ENCODE assay signal across 8 mouse cellular contexts in genomic region chr7:118688199-118688598, GRCm38 (mm10). TPM values are rescaled to one million over a fixed set of nuclear protein-coding genes. Genes with fewer than 3 reads are reported as not detected.
DNase-seq lines count a peak whose midpoint lies in the region; ATAC-seq and TF ChIP-seq lines count a peak whose summit lies in the region.

No protein-coding gene starts in this region.

- no peaks in the 10 kb centered on the region for H3K79me2 ChIP-seq in liver, adult 2 months (ENCODE audit: control insufficient read depth, insufficient read depth, low read length)

- ATAC-seq in granulocyte monocyte progenitor cell, adult 5-6 weeks (replicated peaks; ENCODE audit: poor library complexity, severe bottlenecking) = peak; percentile 81
- peak; percentile 44; the same call in 1 of the 2 replicates for ATAC-seq in kidney, embryonic 15.5 days (replicated peaks; ENCODE audit: low FRiP score)
- ATAC-seq in neural tube, embryonic 13.5 days (ENCODE audit: low read depth) = peak; percentile 64; the same call in 1 of the 2 replicates

- H3K4me3 ChIP-seq in kidney, embryonic 15.5 days (replicated peaks) = no peak overlapping the region
- no peak overlapping the region for H3K4me3 ChIP-seq in liver, adult 2 months (ENCODE audit: insufficient read depth, low read depth, low read length)
- H3K4me3 ChIP-seq in neural tube, embryonic 13.5 days = no peak overlapping the region

- no peak overlapping the region for H3K9ac ChIP-seq in kidney, embryonic 15.5 days
- H3K9ac ChIP-seq in liver, adult 2 months (ENCODE audit: low read depth, low read length) = no peak overlapping the region
- H3K9ac ChIP-seq in neural tube, embryonic 13.5 days = no peak overlapping the region

- H3K27ac ChIP-seq in kidney, embryonic 15.5 days = no peak overlapping the region
- no peak overlapping the region for H3K27ac ChIP-seq in liver, adult 2 months (replicated peaks; ENCODE audit: insufficient read depth, low read depth, low read length)
- no peak overlapping the region for H3K27ac ChIP-seq in neural tube, embryonic 13.5 days (replicated peaks)

- H3K36me3 ChIP-seq in kidney, embryonic 15.5 days = peaks cover 63% of the 10 kb centered on the region
- H3K36me3 ChIP-seq in liver, adult 2 months (ENCODE audit: control insufficient read depth, insufficient read depth, low read length) = peaks cover 40% of the 10 kb centered on the region; the same call in 1 of the 2 replicates
- peaks cover 63% of the 10 kb centered on the region for H3K36me3 ChIP-seq in neural tube, embryonic 13.5 days

- TF ChIP-seq POLR2A in liver, adult 2 months (IDR thresholded peaks at IDR 0.05; ENCODE audit: extremely low read depth, insufficient read depth, low read length) = no peak

- H3K9me3 ChIP-seq in kidney, embryonic 15.5 days (replicated peaks) = no peaks in the 10 kb centered on the region
- H3K9me3 ChIP-seq in neural tube, embryonic 13.5 days = no peaks in the 10 kb centered on the region

- DNase-seq in CD4-positive, CD25-positive, alpha-beta regulatory T cell, adult 2 months (ENCODE audit: low read depth, low spot score) = peak; percentile 75
- peak; percentile 84 for DNase-seq in adrenal gland, postnatal 10 days
- DNase-seq in embryo, embryonic 9.5 days (ENCODE audit: extremely low spot score) = peak; percentile 75
- DNase-seq in liver, adult 2 months (ENCODE audit: extremely low read depth, low read depth, low spot score) = peak; percentile 67
- peak; percentile 48 for DNase-seq in testis, postnatal 14 days (ENCODE audit: low spot score)

- peak; percentile 80 for TF ChIP-seq CTCF in liver, adult 2 months (IDR thresholded peaks at IDR 0.05; ENCODE audit: low read depth, low read length)

- no peak overlapping the region for H3K4me2 ChIP-seq in kidney, embryonic 15.5 days
- no peak overlapping the region for H3K4me2 ChIP-seq in neural tube, embryonic 13.5 days

- WGBS in kidney, embryonic 15.5 days = 28% methylated on average over 5 of the region's 5 CpGs
- WGBS in liver, adult 2 months = 25% methylated on average over 5 of the region's 5 CpGs
- WGBS in neural tube, embryonic 13.5 days = 30% methylated on average over 5 of the region's 5 CpGs

- H3K27me3 ChIP-seq in kidney, embryonic 15.5 days = no peaks in the 10 kb centered on the region
- no peaks in the 10 kb centered on the region for H3K27me3 ChIP-seq in liver, adult 2 months (ENCODE audit: control insufficient read depth, insufficient read depth, low read length)
- H3K27me3 ChIP-seq in neural tube, embryonic 13.5 days = no peaks in the 10 kb centered on the region

- no peaks in the 10 kb centered on the region for H3K4me1 ChIP-seq in kidney, embryonic 15.5 days
- no peaks in the 10 kb centered on the region for H3K4me1 ChIP-seq in liver, adult 2 months (ENCODE audit: control insufficient read depth, insufficient read depth, low read length)
- H3K4me1 ChIP-seq in neural tube, embryonic 13.5 days (replicated peaks) = no peaks in the 10 kb centered on the region

RNA-seq across cellular contexts. Expression of gene Gde1, which starts 17.4 kb away (rescaled TPM):
- 10 to 100 TPM; 90.1 to 93.8 TPM for total RNA-seq in adrenal gland, postnatal 10 days (2021)
- total RNA-seq in granulocyte monocyte progenitor cell, adult 5-6 weeks (2014; fragmentation: Nextera tagmentation) = 33.9 and 35.5 TPM in 2 replicates
- total RNA-seq in granulocyte monocyte progenitor cell, adult 5-6 weeks (2017) = 36.2 and 37.8 TPM in 2 replicates
- polyA plus RNA-seq in kidney, embryonic 15.5 days (2015; fragmentation: Nextera tagmentation; extraction: Ambion mirVana) = 87.5 and 96.9 TPM in 2 replicates
- 64.2 and 67.2 TPM in 2 replicates for total RNA-seq in liver, adult 2 months (2014; rRNA removed)
- 59.9 and 64.5 TPM in 2 replicates for polyA plus RNA-seq in liver, adult 2 months (2012; rRNA removed)
- 174 and 191 TPM in 2 replicates for polyA plus RNA-seq in neural tube, embryonic 13.5 days (2015; fragmentation: Nextera tagmentation; extraction: Ambion mirVana)

RNA-seq across cellular contexts. Expression of gene Ccp110, which starts 24.2 kb away (rescaled TPM):
- 10 to 100 TPM in 1 of 2 experiments, 1 to 10 TPM in 1; 7.4 to 10.1 TPM for total RNA-seq in adrenal gland, postnatal 10 days (2021)
- total RNA-seq in granulocyte monocyte progenitor cell, adult 5-6 weeks (2014; fragmentation: Nextera tagmentation) = 14.8 and 26.8 TPM in 2 replicates
- 19.8 and 20.7 TPM in 2 replicates for total RNA-seq in granulocyte monocyte progenitor cell, adult 5-6 weeks (2017)
- polyA plus RNA-seq in kidney, embryonic 15.5 days (2015; fragmentation: Nextera tagmentation; extraction: Ambion mirVana) = 20.9 and 21.1 TPM in 2 replicates
- total RNA-seq in liver, adult 2 months (2014; rRNA removed) = 3.0 and 3.8 TPM in 2 replicates
- polyA plus RNA-seq in liver, adult 2 months (2012; rRNA removed) = 0.85 and 1.3 TPM in 2 replicates
- polyA plus RNA-seq in neural tube, embryonic 13.5 days (2015; fragmentation: Nextera tagmentation; extraction: Ambion mirVana) = 29.9 and 32.7 TPM in 2 replicates

RNA-seq across cellular contexts. Expression of gene Vps35l, which starts 51.8 kb away (rescaled TPM):
- total RNA-seq in adrenal gland, postnatal 10 days (2021) = 10 to 100 TPM; 54.0 to 61.7 TPM
- 72.4 and 76.4 TPM in 2 replicates for total RNA-seq in granulocyte monocyte progenitor cell, adult 5-6 weeks (2014; fragmentation: Nextera tagmentation)
- 45.1 and 57.0 TPM in 2 replicates for total RNA-seq in granulocyte monocyte progenitor cell, adult 5-6 weeks (2017)
- polyA plus RNA-seq in kidney, embryonic 15.5 days (2015; fragmentation: Nextera tagmentation; extraction: Ambion mirVana) = 66.1 and 72.0 TPM in 2 replicates
- 22.3 and 28.3 TPM in 2 replicates for total RNA-seq in liver, adult 2 months (2014; rRNA removed)
- polyA plus RNA-seq in liver, adult 2 months (2012; rRNA removed) = 15.0 and 16.3 TPM in 2 replicates
- polyA plus RNA-seq in neural tube, embryonic 13.5 days (2015; fragmentation: Nextera tagmentation; extraction: Ambion mirVana) = 86.8 and 87.6 TPM in 2 replicates
